Comparison of ENCODE assay signal across 8 mouse cellular contexts in the genomic region with DNA sequence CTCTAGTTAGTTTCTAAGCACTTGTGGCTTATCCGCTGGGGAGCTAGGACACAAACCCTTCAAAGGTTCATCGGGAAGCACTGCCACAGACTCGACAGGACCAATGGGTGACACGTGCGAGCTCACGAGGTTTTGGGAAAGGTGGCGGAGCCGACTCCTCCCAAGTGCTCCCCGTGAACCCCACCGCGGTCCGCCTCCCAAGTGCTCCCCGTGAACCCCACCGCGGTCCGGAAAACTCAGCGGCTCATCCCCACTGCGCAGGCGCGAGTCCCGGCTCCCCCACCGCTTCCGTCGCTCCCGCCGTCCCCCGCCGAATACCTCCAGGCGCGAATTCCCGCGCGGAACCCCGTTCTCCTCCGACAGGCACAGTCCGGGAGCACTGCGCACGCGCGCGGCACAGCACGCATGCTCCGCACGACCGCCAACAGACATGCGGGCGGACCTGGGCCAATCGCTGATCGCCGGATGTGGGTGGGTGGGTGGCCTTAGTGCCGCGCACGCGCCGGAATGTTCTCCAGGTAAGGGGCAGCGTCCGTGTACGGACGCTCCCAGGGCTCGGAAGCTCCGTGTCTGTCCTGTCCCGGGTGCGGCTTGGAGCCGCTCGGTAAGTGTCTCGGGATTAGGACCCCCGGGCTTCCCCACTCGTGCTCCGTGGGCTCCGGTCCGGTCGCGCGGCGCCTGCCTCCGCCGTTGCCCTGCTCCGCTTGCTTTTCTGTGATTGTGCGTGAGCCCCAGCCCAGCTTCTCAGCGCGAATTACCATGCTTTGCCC. TPM values are rescaled to one million over a fixed set of nuclear protein-coding genes. Genes with fewer than 3 reads are reported as not detected.
DNase-seq lines count a peak whose midpoint lies in the region; ATAC-seq lines count a peak whose summit lies in the region.

A gene (minus strand): TSS at position 403 of the 770 bp plus-strand sequence.
A gene (plus strand): TSS at position 488 of the 770 bp plus-strand sequence.

- H3K9me3 ChIP-seq in hindbrain, embryonic 12.5 days (replicated peaks) = no peaks in the 10 kb centered on the region

- H3K36me3 ChIP-seq in hindbrain, embryonic 12.5 days = peaks cover 45% of the 10 kb centered on the region

- H3K9ac ChIP-seq in hindbrain, embryonic 12.5 days = peak within 1 kb of the TSS; percentile 81

- H3K27me3 ChIP-seq in hindbrain, embryonic 12.5 days = no peaks in the 10 kb centered on the region

- peak within 1 kb of the TSS; percentile 79 for H3K4me3 ChIP-seq in hindbrain, embryonic 12.5 days

- WGBS in hindbrain, embryonic 12.5 days = under 1% methylated on average over 75 of the region's 81 CpGs

- peak; percentile 94 for DNase-seq in NIH3T3 (ENCODE audit: low read depth)
- DNase-seq in cerebellum, postnatal 10 days = peak; percentile 99
- DNase-seq in frontal cortex, postnatal 10 days (ENCODE audit: low spot score in 2 of 2) = peak; percentile 95 to 98
- DNase-seq in layer of hippocampus, postnatal 14 days (ENCODE audit: low spot score in 2 of 2) = peak; percentile 98 to 99
- peak; percentile 99 for DNase-seq in lung, postnatal 14 days
- DNase-seq in retina, adult 2 months (ENCODE audit: low read depth, low spot score) = peak; percentile 88
- peak; percentile 95 to 97 for DNase-seq in thymus, postnatal 36 days

- H3K27ac ChIP-seq in hindbrain, embryonic 12.5 days = peak within 1 kb of the TSS; percentile 74

- H3K4me2 ChIP-seq in hindbrain, embryonic 12.5 days (replicated peaks) = peak within 1 kb of the TSS; percentile 76

- H3K4me1 ChIP-seq in hindbrain, embryonic 12.5 days = peaks cover 10% of the 10 kb centered on the region

- ATAC-seq in hindbrain, embryonic 12.5 days (ENCODE audit: low FRiP score) = peak; percentile 100

RNA-seq across cellular contexts. Expression of the first gene that starts in this region (rescaled TPM):
- 16.1 and 16.3 TPM in 2 replicates for polyA plus RNA-seq in hindbrain, embryonic 12.5 days (2016; fragmentation: Nextera tagmentation; extraction: Ambion mirVana)
- total RNA-seq in layer of hippocampus, postnatal 14 days (2021) = 10 to 100 TPM; 16.7 to 23.4 TPM

RNA-seq across cellular contexts. Expression of the second gene that starts in this region (rescaled TPM):
- polyA plus RNA-seq in hindbrain, embryonic 12.5 days (2016; fragmentation: Nextera tagmentation; extraction: Ambion mirVana) = 26.8 and 34.9 TPM in 2 replicates
- total RNA-seq in layer of hippocampus, postnatal 14 days (2021) = 10 to 100 TPM; 14.8 to 15.8 TPM

Comparison
In these comparisons a context has a peak if more than half of its experiments do, and no peak if none do; other contexts are left out.
1. Peak in every context shown above with its lines: DNase-seq, ATAC-seq, H3K4me3 ChIP-seq and H3K27ac ChIP-seq.